Mouse (Mus musculus) MN1 (cell line): ENCODE measurements around the gene Sh3bp5.
A peak's percentile ranks its signal among the peaks of the same experiment; 100 is the strongest.

Experiments
- DNase-seq: peaks from one replicate; pipeline ENCODE4 v3.0.0-alpha.2; 2016; ENCODE audit warnings: low spot score

The Sh3bp5 gene

DNA sequence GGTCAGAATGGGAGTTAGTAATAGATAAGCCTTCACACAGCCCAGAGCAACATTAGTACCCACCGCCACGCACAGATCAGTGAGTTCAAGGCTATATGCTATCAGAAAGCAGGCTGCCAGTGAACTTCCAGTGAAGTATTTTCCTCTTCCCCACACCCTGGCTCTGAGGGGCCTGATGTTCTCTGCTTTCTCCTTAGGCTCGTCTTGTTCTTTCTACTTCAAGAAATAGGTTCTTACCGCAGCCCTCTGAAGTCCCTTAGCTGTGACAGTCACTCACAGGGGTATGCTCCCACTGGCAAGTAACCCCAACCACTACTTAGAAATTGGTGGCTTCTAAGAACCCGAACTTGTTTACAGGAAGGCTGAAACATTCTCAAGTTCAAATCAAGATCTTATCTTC, 2.8 kb downstream of the Sh3bp5 start:
- DNase-seq, result no peak

DNA sequence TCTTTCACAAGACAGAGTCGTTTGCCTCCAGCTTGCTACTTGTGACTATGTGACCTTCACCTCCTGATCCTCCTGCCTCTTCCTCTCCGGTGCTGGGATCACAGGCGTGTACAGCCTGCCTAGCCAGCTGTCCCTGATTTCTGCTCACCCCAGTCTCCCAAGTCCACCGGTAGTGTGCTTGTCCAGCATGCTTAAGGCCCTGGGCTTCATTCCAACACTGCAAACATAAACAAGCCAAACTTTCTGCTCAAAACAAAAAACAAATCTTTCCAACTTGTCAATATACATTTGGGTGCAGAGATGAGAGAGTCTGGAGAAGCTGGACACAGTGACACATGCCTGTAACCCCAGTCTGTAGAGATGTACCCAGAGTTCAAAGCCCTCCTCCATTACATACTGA, 3.5 kb downstream of the Sh3bp5 start:
- DNase-seq, result no peak

DNA sequence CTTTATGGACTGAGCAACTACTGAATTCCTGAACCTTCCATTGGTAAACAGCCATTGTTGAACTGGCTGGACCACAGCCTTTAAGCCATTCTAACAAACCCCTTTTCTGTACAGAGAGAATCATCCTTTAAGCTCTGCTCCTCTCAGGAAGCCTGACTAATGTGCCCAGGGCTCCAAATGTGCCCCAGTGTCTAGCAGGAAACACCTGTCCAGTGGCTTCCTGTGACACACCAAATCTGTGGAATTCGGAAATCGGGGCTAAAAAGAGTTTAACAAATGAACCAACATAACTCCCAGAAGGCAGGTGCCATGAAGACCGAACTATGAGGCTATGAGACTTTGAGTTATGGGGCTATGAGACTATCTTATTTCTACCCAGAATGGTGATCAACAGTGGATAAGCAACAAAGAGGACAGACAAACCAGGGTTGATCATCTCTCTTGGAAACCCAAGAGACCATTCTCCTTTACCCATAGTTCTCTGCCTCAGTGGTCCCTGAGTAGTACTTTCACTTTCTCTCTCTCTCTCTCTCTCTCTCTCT, 4.0 kb downstream of the Sh3bp5 start:
- no peak for DNase-seq

DNA sequence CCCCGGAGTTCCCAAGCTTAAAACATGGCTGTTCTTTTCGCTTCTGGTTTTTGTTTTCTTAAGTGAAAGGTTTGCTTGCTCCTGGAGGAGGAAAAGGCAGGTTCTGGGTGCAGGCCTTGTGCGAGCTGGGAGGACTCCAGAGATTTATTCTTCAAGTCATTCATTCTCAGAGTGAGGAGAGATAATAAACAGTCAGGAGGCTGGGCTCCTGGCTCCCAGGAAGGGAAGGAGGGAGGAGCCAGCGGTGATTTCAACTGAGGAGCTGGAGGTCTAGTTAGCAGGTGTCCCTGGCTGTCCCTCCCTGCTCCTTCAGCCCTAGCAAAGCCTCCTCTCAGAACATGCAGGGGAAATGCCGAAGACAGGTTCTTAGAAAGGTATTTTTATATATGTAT, 6.9 kb downstream of the Sh3bp5 start:
- DNase-seq, result peak; percentile 71

DNA sequence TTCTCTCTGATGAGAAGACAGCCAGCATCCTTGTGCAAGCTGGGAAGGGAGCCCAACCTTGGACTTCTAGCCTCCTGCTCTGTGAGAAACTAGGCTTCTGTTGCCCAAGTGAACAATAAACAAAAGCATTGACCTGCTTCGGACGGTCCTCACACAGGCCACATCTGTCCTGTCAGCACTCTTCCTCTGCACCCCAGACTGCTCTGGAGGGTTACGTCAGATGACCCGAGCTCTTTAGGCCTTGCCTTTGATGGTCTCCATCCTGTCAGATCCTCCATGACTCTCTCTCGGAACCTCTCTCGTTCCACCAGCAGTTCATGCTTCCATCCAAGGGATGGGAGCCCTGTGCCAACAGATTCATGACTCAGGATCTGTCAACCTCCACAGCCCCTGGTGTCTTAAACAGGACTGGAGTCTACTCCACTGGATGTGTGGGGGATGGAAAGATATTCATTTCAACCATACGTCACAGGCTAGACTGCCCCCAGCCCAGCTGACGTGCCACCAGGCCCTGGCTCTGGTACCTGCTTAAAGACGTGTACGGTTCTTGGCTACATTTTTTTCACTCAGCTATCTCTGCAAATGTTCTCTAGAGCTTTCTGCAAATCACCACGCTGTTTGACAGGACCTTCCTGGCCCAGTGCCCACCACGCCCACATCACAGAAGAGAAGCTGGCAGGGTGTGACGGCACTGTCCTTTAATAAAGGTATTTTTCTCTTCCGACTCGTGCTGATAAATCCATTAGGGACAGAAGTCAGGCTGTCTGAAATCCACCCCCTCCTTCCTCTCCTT, 7.5 kb downstream of the Sh3bp5 start:
- peak; percentile 75 for DNase-seq

DNA sequence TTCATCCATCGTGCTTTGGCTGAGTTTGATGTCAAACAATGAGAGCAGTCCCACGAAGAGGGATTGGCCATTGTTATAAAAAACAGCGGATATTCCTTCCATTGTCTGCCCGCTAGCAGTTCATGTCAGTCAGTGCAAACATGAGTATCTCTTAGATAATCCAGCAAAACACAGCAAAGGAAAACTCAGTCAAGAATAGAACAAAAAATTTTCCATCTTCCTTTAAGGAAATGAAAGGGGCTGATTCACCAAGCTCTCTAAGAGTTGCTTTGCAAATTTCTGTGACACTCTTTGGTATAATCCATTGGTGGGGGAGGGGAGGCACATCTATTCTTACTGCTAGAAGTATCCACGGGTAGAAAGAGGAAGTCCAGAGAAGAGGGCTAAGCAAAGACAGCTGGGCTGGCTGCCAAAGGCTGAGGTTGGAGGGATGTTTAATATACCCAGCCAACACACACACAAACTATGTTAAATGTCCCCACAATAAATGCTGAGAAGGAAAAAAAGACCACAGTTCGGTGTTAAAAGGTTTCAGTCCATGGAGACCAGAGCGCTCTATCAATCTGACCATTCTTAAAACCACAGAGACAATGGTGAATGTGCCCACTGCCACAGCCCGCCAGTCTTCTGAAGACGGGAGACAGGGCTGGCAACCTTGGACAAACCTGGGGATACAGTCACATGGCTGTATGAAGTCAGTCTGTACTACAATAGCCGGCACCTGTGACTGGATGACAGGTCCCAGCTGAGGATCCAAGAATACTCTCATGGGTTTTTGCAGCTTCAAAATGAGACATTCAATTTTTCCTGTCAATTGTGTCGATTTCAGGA, 12.7 kb downstream of the Sh3bp5 start:
- no peak for DNase-seq

DNA sequence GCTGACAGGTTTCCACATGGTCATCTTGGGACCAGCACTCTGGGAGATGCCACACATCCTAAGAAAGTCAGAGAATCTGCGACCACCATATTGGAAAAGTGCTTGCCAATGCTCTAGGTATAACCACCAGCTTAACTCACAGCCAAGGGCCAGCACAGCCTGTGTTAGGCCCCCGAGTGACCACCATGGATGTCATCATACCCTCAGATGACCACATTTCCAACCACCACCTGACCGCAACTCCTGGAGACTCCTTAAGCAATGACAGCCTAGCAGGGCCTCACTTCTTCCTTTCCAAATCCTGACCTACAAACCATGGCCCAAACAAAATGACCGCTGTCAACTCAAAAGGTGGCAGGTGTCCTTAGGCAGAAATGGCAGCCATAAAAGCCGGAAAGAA, 13.5 kb downstream of the Sh3bp5 start:
- no peak for DNase-seq

DNA sequence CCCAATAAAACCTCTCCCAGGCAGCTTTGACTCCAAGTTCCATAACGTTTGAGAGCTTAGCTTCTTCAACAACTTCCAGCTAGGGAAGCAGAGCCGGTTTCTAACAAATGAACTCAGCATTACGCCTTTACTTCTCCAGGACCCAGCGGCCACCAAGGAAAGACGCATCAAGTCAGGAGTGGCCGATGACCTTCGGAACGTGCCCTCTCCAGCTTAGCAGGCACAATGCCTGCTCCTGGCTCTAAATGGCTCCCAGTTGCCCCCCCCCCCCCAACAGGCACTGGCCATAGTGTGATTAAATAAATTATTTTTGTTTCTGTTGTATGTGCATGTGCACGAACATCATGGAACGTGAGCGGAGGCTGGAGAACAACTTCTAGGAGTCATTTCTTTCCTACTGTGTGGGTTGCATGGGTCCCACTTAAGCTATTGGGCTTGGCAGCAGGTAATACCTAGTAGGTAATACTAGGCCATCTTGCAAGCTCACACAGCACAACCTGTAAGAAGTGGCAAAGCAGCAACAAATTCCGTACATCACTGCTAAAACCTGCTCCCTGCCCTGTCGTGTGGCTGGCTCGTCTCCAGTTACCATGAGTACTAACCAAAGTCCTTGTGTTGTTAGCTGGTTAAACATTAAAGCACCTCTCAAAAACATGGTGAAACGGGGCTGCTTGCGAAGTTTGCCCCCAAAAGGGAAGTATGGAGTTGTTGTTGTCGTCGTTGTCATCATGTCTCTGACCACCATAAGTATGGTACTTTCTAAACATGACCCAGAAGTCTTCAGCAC, 14.2 kb downstream of the Sh3bp5 start:
- DNase-seq, result no peak

DNA sequence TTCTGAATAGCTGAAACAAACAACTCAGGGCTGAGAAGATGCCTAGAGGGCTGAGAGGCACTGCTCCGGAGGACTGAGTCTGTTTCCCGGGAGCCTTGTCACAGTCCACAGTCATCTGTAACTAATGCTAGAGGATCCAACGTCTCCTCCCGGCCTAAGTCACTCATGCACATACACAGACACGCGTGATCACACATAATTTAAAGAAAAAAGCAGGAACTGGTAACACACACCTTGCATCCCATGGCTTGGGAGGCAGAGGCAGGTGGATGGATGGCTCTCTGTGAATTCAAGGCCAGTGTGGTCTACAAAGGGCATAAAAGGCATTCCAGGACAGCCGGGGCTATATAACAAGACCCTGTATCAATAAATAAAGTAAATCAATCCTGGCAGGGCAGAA, 14.9 kb downstream of the Sh3bp5 start:
- DNase-seq, result no peak

DNA sequence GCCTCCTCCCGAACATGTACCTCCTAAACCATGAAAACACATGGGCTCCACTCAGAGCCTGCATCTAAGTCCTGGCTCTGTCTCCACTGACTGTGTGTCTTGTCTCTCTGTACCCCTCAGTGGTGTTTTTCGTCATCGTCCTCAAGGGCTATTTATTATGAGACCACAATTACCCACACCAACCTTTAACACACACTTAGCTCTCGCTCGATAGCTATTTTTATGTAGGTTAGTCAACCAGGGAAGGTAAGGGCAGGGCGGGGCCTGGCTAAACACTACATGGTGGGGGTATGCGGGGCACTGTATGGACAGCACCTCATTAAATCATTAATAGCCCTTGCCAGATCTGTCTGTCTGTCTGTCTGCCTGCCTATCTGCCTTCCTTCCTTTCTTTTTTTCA, 15.3 kb downstream of the Sh3bp5 start:
- no peak for DNase-seq

DNA sequence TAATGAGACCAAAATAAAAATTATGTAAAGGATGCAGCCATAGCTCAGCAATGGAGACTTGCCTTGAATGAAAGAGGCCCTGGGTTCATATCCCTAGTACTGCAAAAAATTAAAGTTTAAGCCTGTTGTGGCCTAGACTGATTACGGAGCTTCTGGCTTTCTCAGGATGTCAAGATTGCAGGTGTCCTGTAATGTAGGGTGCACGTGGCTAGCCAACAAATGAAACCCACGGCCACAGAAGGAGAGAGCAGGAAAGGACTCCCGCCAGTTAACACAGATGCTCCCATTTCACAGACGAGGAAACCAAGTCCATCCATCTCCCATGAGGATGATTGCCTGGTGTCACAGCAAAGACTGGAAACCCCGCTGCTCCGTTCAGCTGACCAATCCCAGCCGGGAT, 15.7 kb downstream of the Sh3bp5 start:
- no peak for DNase-seq

DNA sequence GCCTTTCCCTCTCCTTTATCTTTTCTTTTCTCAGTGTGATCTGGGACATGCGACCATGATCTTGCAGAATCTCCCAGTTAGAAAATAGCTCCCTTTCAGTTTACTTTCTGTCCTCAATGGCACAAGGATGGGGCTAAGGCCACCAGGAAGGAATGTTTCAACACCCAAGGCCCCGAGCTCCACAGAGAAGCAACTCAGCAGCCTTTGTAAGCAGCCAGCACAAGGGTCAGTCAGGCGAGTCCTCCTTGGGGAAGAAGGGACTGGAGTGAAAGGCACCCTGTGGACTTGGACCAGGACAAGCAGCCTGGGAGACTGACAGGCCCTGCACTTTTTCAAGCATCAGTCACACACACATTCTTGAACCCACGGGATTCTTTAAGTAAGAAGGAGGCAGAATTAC, 16.6 kb downstream of the Sh3bp5 start:
- no peak for DNase-seq

DNA sequence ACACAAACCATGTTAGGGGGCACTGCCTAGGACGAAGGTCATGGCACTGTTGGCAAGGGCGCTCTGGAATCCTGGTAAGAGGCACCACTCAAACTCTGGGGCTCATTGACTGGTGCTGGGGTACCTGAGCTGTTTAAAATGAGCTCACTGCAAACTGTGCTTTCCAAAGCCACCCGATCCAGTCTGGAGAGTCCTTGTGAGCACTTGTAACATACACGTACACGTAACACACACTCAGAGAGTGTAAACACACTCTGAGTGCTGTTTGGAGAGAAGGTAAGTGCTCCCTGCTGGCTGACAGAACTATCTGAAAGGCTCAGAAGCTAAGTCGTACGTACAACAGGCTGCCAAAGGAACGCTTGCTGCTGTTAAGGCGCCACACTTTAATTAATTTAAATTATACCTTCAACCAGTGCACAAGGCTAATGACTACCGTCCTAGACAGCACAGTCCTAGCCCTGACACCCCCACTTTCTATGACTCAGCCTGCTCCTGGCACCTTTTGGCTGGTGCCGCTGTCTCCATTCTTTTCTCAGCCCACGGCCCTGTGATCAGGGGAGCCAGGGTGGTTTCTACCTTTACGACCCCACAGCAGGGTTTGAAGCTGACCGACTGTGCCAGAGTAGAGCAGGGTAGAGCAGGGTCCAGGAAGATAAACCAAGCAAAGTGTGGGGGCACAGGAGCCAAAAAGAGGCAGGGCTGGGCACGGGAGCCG, 18.9 kb downstream of the Sh3bp5 start:
- DNase-seq, result no peak

DNA sequence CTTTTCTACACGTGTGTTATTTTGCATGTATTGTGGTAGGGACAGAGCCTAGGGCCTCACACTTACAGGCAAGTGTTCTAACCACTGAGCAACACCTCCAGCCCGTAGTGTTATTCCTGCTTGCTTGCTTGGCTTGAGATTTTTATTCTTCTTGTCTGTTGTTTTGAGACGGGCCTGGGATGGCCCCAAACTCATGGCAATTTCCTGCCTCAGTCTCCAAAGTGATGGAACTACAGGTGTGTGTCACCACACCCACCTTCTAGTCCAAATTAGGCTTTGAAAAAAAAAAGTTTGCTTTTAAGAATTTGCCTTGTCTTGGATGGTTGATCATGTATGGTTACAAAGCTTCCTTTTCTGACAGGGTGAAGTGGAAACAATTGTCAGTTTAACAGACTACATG, 19.5 kb downstream of the Sh3bp5 start:
- no peak for DNase-seq

DNA sequence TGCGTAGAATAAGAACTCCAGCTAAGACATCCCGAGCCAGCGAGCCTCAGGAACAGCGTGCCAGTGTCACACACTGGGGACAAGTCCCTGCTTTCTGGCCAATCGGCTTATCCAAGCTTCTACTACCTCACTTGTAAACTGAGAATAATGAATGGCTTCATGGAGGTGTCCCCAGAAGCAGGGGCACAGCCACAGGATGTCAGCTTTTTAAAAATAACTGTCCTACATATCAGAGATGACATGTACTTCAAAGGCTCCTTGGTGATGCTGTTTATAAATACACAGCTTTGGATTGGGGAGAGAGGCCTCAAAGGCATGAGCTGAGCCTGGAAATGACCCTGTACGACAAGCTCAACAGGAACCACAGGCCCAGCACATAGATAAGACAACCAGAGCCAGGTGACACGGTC, 20.9 kb downstream of the Sh3bp5 start:
- no peak for DNase-seq

DNA sequence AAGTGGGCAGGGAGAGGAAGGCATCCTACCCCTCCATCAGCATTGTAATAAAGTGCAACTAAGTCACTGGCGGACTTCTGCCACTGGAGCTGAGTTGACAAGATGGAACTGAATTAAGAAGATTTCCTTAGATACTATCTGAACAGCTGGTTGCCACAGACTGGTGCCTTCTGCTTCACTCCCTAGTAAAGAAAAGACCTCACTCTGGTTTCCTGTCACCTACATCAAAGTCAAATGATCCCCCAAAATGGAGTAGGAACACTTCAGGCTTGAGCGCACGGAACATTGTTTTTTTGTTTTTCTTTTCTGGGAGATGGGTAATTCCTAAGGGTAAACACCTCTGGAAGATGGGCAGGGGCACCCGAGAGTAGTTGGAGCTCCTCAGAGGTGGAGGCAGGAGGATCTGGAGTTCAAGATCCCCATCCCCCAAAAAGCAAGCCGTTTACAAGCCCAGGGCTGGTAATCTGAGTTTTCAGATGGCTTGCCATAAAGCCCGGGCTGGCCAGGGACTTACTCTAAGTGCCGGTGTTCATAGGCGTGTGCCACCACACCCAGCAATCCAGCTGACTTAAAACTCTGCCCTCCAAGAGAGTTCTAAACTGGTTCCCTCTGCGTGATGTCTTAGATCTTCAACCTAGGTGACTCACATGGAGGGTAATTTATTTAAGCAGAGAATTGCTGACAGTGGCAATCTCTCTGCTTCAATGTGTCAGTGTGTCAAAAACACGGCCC, 21.5 kb downstream of the Sh3bp5 start:
- no peak for DNase-seq

DNA sequence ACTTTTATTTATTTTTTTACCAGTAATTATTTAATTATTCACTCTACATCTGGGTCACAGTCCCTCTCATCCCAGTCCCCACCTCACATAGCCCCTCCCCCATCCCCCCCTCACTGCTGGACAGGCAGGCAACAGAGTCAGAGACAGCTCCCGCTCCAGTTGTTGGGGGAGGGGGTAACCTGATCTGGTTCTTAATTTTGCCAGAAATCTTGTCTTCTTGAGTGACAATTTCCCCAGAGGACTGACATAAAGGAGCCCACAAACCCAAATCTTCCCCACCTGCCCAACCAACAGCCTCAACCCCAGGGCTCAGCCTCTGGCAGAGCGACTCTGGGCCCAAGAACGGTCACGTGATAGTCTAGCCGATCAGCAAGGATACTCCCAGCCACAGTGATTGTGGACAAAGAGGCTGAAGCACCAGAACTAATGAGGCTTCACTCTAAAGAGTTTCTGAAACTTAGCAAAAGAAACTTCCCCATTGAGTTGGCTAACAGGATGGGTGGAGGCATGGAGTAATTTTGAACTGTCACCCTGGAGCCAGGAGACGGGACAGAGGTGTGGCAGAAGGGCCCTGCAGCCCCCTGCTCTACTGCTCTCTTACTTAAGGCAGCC, 22.3 kb downstream of the Sh3bp5 start:
- no peak for DNase-seq

DNA sequence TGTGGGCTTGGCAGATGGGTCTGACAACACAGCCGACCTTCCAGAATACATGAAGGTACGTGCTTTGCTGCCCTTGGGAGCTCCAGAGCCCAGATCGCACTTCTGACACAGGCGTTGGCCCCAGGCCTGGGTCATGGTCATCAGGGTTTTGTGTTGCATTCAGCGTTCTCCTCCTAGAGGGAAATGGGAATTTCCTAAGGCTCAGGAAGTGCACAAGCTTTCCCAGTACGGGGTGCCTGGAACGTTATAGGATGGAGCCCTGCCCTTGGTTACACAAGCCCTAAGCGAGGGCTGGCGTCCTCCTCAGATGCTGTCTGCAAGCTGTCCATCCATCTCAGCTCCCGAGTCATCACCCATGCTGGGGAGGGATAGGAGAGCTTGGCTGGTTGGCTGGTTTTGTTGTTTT, 23.2 kb downstream of the Sh3bp5 start:
- no peak for DNase-seq

DNA sequence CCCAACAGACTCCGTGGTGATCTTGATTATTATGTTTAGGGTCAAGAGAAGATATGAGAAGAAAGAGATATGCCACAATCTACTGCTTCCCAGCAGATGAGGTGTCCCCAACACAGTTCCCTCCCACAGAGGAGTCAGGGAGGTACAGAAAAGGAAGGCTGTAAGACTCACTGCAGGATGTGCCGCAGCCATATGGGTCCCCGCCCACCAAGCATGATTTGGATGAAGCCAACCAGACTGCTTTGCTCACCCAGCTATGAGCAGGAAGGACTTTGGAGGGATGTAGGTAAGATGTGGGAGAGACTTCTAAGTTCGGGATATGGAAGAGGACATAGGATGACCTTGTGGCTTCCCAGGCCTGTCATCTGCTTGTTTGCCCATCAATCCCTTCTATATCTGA, 25.1 kb downstream of the Sh3bp5 start:
- DNase-seq, result no peak

DNA sequence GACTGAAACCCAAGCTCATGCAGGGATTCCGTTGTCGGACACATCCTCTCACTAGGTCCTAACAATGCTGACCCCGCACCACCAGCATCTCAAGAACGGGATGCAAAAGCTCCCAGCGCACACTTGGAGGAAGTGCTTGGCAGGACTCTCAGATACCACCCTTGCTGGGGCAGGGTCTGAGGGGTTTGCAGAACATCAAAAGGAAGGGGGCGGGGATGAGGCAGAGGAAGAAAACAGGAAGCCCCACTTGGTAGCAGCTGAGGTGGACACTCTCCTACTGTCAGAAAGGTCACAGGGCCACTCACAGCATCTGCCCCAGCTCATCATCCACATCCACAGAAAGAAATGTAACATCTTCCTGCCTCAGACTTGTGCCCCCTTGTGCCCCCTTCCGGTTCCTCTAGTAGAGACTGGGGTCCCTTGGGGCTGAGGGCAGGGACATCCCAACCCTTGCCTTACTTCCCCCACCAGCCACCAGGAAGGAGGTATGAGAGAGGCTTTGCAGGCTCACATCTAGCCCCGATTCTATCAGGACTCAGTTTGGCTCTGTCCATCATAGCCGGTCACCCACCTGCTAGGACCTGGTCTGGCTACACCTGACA, 25.7 kb downstream of the Sh3bp5 start:
- no peak for DNase-seq
